Mouse (Mus musculus) liver, postnatal 0 days (tissue): ENCODE data around the gene Sorcs2.

Experiments
- CTCF ChIP-seq: sonication (generic); IDR thresholded peaks from 2 replicates; pipeline ENCODE4 v1.5.1; 2016; ENCODE audit warnings: antibody characterized with exemption, low read depth
- EP300 ChIP-seq: IDR thresholded peaks from 2 replicates; pipeline ENCODE4 v1.6.1; 2016; ENCODE audit warnings: antibody characterized with exemption, low read depth, mild to moderate bottlenecking

DNA sequence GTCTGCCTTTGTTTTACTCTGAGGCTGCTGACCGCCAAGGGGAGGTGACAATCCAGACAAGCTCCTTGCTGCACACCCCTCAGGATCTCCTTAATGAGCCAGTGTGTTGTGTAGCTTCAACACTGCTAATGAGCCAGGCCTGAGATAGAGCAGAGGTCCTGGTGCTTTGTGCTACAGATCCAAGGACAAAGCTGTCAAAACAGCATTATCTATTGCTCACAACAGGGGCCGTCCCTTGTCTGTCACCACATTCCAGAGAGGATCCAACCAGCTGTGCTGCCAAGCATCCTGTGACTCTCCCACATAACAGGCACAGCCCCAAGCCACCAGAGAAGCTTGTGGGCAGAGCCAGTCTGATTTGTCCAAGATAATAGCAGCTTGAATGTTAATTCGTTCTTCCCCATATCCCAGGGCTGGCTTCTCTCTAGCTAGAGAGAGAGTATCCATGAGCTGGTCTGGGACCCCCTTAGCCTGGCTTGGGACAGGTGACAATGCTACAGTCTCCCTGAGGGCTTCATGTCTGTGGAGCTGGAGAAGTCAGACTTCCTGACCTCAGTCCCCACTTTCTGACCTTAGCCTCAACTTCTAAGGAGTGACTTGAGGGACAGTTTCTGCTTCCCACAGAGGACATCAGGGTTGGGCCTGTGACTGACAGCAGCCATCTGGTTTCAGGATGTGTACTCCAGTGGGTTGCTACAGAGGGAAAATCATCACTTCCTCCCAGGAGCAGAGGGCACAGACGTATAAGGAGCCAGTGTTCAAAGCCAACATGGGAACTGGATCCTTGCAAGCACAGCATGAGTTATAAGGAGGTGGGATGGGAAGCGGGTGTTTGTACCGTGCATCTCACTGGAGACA lies 328.2 kb downstream of the Sorcs2 start:
- TF ChIP-seq CTCF = no peak
- TF ChIP-seq EP300 = no peak
